Mouse (Mus musculus) lung, embryonic 14.5 days (tissue): ENCODE measurements around the gene Gcnt2. TPM values are rescaled to one million over a fixed set of nuclear protein-coding genes. Genes with fewer than 3 reads are reported as not detected.

ENCODE experiments used
- ATAC-seq: fragments of 200-750 bp; cut with Nextera tagmentation; 2 replicates; pipeline ENCODE4 v1.8.0; 2017; ENCODE audit warnings: mild to moderate bottlenecking, moderate TSS enrichment, moderate library complexity; ENCODE audit not compliant: insufficient read depth
- DNase-seq: peaks from one replicate; pipeline ENCODE4 v3.0.0-alpha.2; 2015
- H3K27ac ChIP-seq: fragments of 300-500 bp; sonication (generic); 2 replicates; pipeline ENCODE4 v1.5.1; 2014; ENCODE audit warnings: low read depth, mild to moderate bottlenecking, moderate library complexity
- H3K27me3 ChIP-seq: fragments of 300-500 bp; sonication (generic); 2 replicates; pipeline ENCODE4 v1.6.1; 2014; ENCODE audit warnings: low read length, control low read depth; ENCODE audit not compliant: insufficient read depth
- H3K36me3 ChIP-seq: fragments of 300-500 bp; sonication (generic); 2 replicates; pipeline ENCODE4 v1.6.1; 2014; ENCODE audit warnings: control low read depth; ENCODE audit not compliant: insufficient read depth
- H3K4me1 ChIP-seq: fragments of 300-500 bp; sonication (generic); 2 replicates; pipeline ENCODE4 v1.6.1; 2014; ENCODE audit warnings: antibody characterized with exemption, control low read depth; ENCODE audit not compliant: insufficient read depth
- H3K4me2 ChIP-seq: fragments of 300-500 bp; sonication (generic); 2 replicates; pipeline ENCODE4 v1.6.1; 2014; ENCODE audit warnings: mild to moderate bottlenecking
- H3K4me3 ChIP-seq: fragments of 300-500 bp; sonication (generic); 2 replicates; pipeline ENCODE4 v1.5.1; 2014; ENCODE audit warnings: low read depth, low read length
- H3K9ac ChIP-seq: fragments of 300-500 bp; sonication (generic); 2 replicates; pipeline ENCODE4 v1.6.1; 2014
- H3K9me3 ChIP-seq: fragments of 300-500 bp; sonication (generic); 2 replicates; pipeline ENCODE4 v1.6.1; 2016; ENCODE audit warnings: low read depth, low read length, control low read depth
- CTCF ChIP-seq: IDR thresholded peaks from 2 replicates; pipeline ENCODE4 v1.5.1; 2016; ENCODE audit warnings: antibody characterized with exemption, low read depth
- WGBS: fragments of 180-500 bp; shearing (Covaris S2); extraction: QIAGEN DNeasy Blood & Tissue Kit; methylation state at CpG from one replicate; pipeline ENCODE4 v1.1.7; 2014; 5-methylcytosine and 5-hydroxymethylcytosine counted together
- polyA plus RNA-seq: library from polyadenylated mRNA; unstranded; fragments of >200 nt; fragmentation: Nextera tagmentation; extraction: Ambion mirVana; gene quantifications from 2 replicates; pipeline ENCODE4 v1.2.1, GENCODE M21; 2014

Gene Gcnt2
- polyA plus RNA-seq, 1 experiment from 2014 or later: 2.5 TPM

DNA sequence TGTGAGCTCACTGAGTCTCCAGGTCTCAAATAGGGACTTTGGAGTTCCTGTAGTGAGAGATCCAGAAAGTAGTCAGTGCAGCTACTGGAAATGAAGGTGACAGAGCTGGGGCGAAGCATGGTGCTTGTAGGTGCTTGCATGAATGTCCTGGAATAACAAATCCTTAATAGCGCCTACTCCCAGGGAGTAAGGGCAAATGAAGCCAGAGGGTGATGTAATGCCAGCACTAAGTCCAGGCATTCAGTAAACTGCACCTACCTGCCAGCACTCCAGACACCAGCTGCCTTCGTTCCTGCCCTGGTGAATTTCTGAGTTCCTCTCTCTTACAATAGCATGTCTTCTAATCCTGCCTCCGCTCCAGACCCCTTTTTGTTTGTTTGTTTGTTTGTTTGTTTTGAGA is 39.1 kb downstream of the Gcnt2 start:
- DNase-seq (no peak), ATAC-seq (no peak)
- no peak overlapping the region for H3K9ac ChIP-seq
- H3K4me3 ChIP-seq: no peak overlapping the region
- no peaks in the 10 kb centered on the region for H3K9me3 ChIP-seq
- 81% methylated on average over 4 of the region's 4 CpGs for WGBS
- no peaks in the 10 kb centered on the region for H3K27me3 ChIP-seq
- no peak for TF ChIP-seq CTCF
- H3K4me1 ChIP-seq: no peaks in the 10 kb centered on the region
- no peak overlapping the region for H3K27ac ChIP-seq
- no peak overlapping the region for H3K4me2 ChIP-seq
- no peaks in the 10 kb centered on the region for H3K36me3 ChIP-seq

DNA sequence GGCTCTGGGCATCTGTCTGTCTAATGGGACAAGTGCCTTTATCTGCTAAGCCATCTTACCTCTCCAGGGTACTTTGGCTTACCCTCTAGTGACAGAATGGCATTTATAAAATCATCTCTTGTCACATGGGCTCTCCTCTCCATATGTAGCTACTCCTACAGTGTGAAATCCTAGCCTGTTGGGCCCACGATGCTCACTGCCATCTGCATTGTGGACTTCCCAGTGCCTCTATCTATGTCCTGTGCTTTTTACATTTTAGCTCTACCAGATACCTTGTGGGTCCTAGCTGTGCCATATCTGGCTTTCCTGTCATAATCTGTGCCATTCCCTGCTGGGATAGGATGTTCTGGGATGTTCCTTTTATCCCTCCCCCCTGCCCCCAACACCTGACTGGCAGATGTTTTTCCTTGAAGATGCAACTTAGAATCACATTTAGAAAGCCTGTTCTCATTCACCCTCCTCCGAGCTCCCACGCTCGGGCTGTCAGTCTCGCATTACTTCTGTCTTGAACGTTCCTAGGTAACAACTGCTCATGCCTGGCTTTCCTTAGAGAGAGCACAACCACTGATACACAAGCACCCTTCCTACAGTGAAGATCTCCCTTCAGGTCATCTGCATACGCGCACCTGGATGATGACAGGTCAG is 39.9 kb downstream of the Gcnt2 start:
- WGBS: 78% methylated on average over 8 of the region's 8 CpGs
- Histone ChIP-seq H3K9ac (no peak overlapping the region), H3K4me3 (no peak overlapping the region), H3K9me3 (no peaks in the 10 kb centered on the region), H3K4me1 (no peaks in the 10 kb centered on the region), H3K36me3 (no peaks in the 10 kb centered on the region), H3K27ac (no peak overlapping the region), H3K27me3 (no peaks in the 10 kb centered on the region), H3K4me2 (no peak overlapping the region)
- DNase-seq: no peak
- TF ChIP-seq CTCF: no peak
- ATAC-seq: no peak

- Histone ChIP-seq H3K4me3 (no peak overlapping the region), H3K9ac (no peak overlapping the region), H3K36me3 (no peaks in the 10 kb centered on the region), H3K9me3 (no peaks in the 10 kb centered on the region), H3K27ac (no peak overlapping the region), H3K4me2 (no peak overlapping the region), H3K4me1 (no peaks in the 10 kb centered on the region), H3K27me3 (no peaks in the 10 kb centered on the region)
- 61% methylated on average over 15 of the region's 15 CpGs for WGBS
- ATAC-seq (peak; percentile 31; the same call in 1 of the 2 replicates), DNase-seq (peak; percentile 35)
- TF ChIP-seq CTCF: no peak
Observed at GRCm38 (mm10) chr13:40899994-40900970, 40.7 kb downstream of the Gcnt2 start.

GRCm38 (mm10) chr13:40901263-40901662 is 41.7 kb downstream of the Gcnt2 start:
- no peak for DNase-seq
- H3K27ac ChIP-seq: no peak overlapping the region
- 72% methylated on average over 5 of the region's 5 CpGs for WGBS

GRCm38 (mm10) chr13:40901831-40902459 is 42.4 kb downstream of the Gcnt2 start:
- 48% methylated on average over 12 of the region's 12 CpGs for WGBS
- H3K9ac ChIP-seq: no peak overlapping the region
- no peak for TF ChIP-seq CTCF
- H3K4me1 ChIP-seq: no peaks in the 10 kb centered on the region
- ATAC-seq: peak; percentile 73
- no peak overlapping the region for H3K4me3 ChIP-seq
- no peak overlapping the region for H3K4me2 ChIP-seq
- no peaks in the 10 kb centered on the region for H3K27me3 ChIP-seq
- H3K36me3 ChIP-seq: no peaks in the 10 kb centered on the region
- H3K9me3 ChIP-seq: no peaks in the 10 kb centered on the region
- H3K27ac ChIP-seq: peak overlapping the region; percentile 39
- DNase-seq: peak; percentile 50

More at GRCm38 (mm10) chr13:40901263-40901662, 41.7 kb downstream of the Gcnt2 start:
- Histone ChIP-seq H3K9ac (no peak overlapping the region), H3K27me3 (no peaks in the 10 kb centered on the region), H3K4me3 (no peak overlapping the region), H3K9me3 (no peaks in the 10 kb centered on the region), H3K4me1 (no peaks in the 10 kb centered on the region), H3K36me3 (no peaks in the 10 kb centered on the region), H3K4me2 (no peak overlapping the region)
- ATAC-seq: no peak
- TF ChIP-seq CTCF: no peak

GRCm38 (mm10) chr13:40904080-40904479 is 44.5 kb downstream of the Gcnt2 start:
- H3K4me1 ChIP-seq: no peaks in the 10 kb centered on the region
- no peaks in the 10 kb centered on the region for H3K36me3 ChIP-seq
- WGBS: 92% methylated on average over 7 of the region's 7 CpGs
- no peaks in the 10 kb centered on the region for H3K9me3 ChIP-seq
- no peak overlapping the region for H3K4me2 ChIP-seq
- H3K9ac ChIP-seq: no peak overlapping the region
- no peak overlapping the region for H3K27ac ChIP-seq
- ATAC-seq (no peak), DNase-seq (no peak)
- H3K4me3 ChIP-seq: no peak overlapping the region
- no peak for TF ChIP-seq CTCF
- no peaks in the 10 kb centered on the region for H3K27me3 ChIP-seq

DNA sequence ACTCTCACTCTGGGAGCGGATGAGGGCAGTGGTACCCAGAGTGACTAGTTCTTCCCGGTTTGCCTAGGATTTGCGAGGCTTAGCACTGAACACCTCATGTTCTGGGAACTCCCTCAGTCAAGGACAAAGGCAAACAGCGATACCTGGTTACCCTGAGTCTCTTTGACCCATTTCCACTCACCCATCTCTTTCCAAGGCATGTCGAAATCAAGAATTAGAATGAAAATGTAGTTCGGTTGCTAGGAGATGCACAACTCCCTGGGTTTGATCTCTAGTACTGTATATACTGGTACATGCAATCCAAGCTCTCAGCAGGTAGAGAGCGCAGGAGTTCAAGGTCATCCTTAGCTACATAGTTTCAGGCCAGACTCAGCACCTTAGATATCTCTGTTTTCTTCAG is 47.0 kb downstream of the Gcnt2 start:
- Histone ChIP-seq H3K4me3 (no peak overlapping the region), H3K27ac (no peak overlapping the region), H3K9me3 (no peaks in the 10 kb centered on the region), H3K4me2 (no peak overlapping the region), H3K9ac (no peak overlapping the region), H3K4me1 (no peaks in the 10 kb centered on the region), H3K27me3 (no peaks in the 10 kb centered on the region), H3K36me3 (no peaks in the 10 kb centered on the region)
- no peak for ATAC-seq
- no peak for TF ChIP-seq CTCF
- no peak for DNase-seq
- 81% methylated on average over 7 of the region's 7 CpGs for WGBS
